Mouse (Mus musculus): ENCODE data around the gene C330007P06Rik.
A peak's percentile ranks its signal among the peaks of the same experiment; 100 is the strongest.
"Not testable (repeated sequence)": the region's sequence is repeated elsewhere in the genome, so short reads cannot be mapped to it uniquely, and the experiment has no call there.

The C330007P06Rik gene

DNA sequence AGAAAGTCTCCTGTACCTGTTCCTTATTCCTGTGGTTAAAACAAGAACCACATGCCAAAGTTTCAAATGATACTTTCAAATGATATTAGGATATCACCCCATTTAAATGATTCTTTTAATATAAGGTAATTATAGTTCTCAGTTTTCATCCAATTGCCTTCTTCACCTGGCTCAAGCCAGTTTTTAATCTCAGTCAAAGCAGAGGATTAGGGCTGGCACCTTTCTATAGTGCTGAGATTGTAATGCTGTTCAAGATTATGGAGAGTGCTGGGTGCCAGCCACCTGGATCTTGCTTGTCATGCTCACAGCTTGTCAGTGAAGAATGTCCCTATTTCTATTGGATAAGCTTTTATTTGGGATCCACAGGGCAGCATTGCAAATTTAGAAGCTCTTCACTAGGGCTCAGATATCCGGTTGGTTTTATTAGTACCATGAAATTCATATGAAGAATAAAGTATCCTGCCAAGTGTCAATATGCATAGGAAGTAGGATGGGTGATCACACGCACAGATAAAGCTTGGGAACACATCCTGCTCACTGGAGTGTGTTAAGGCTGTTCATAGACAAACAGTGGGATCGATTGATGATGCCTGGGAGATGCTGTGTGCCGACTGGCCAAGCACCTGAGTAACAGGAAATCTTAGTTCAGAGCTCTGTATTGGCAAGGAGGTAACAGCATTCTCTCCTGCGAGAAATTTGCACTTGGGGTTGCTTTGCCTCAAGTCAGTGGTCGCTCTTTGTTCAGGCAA, 74.6 kb downstream of the C330007P06Rik start:
- DNase-seq (ENCODE audit: low spot score): no peak

GRCm38 (mm10) chrX:36796734-36797133, 77.2 kb downstream of the C330007P06Rik start:
- DNase-seq (ENCODE audit: low spot score): not testable (repeated sequence)

- DNase-seq (ENCODE audit: low spot score): peak; percentile 70
Measured at GRCm38 (mm10) chrX:36796163-36796581, 77.7 kb downstream of the C330007P06Rik start.

- peak; percentile 55 for DNase-seq (ENCODE audit: low spot score)
Measured at GRCm38 (mm10) chrX:36795424-36796162, 78.3 kb downstream of the C330007P06Rik start, which contains the start of gene Slc25a5. Gene Slc25a5, plus strand, starts transcription at chrX:36795651.

DNA sequence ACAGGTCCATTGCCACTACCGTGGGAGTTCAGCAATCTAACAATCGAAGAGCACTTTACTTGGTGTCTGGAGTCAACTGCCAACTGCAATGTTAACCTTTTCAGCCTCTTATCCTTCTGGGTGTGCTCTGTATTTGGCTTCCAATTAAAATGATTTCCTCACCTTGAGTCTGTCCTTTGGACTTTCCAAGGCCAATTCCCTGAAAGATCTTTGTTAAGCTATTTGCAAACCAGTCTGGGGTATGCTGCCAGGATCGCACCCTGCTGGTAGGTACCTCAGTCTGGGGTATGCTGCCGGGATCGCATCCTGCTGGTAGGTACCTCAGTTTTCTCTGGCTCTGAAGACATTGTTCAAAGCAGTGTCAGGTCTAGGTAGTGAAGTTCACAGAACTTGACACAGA, 79.3 kb downstream of the C330007P06Rik start:
- no peak for DNase-seq (ENCODE audit: low spot score)

- DNase-seq (ENCODE audit: low spot score): no peak
Measured at GRCm38 (mm10) chrX:36789360-36789759, 84.6 kb downstream of the C330007P06Rik start.

- DNase-seq (ENCODE audit: low spot score): no peak
Measured at GRCm38 (mm10) chrX:36777694-36778093, 96.2 kb downstream of the C330007P06Rik start.

DNA sequence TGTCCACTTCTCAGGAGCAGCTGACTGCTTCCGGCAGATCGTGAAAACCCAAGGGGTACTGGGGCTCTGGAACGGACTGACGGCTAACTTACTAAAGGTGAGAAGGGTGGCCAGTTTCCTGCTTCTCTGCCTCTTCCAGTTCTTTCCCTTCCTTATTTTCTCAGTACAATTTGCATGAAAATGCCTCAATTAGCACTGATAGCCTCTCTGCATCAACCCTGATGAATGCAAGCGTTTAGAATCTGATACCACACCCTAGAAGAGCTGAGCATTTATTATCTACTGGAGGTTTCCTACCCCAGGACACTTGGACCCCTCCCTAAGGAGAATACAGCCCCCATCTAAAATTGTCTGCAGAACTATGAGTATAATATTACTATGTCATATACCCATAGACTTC, 98.4 kb downstream of the C330007P06Rik start:
- no peak for DNase-seq (ENCODE audit: low spot score)

Data from ovary, postnatal 14 days (tissue).